Mouse (Mus musculus) layer of hippocampus, postnatal 10 days (tissue): ENCODE measurements around the gene Gm4884. TPM values are rescaled to one million over a fixed set of nuclear protein-coding genes. Genes with fewer than 3 reads are reported as not detected.
"Not testable (repeated sequence)": the region's sequence is repeated elsewhere in the genome, so short reads cannot be mapped to it uniquely, and the experiment has no call there.

Experiments
- DNase-seq, 2 experiments: peaks; one replicate each; pipeline ENCODE4 v3.0.0; 2021; ENCODE audit warnings: low spot score in 2 of 2
- long read RNA-seq: library from polyadenylated mRNA; stranded (forward); transcript quantifications from one replicate; pipeline ENCODE4 v2.0.0, GENCODE M21; 2023
- total RNA-seq, 2 experiments: library from RNA; stranded (reverse); gene quantifications; 2 replicates each; pipeline ENCODE4 v1.2.3; 2021

Gm4884 gene
- not detected for total RNA-seq
- long read RNA-seq = 0 reads

DNA sequence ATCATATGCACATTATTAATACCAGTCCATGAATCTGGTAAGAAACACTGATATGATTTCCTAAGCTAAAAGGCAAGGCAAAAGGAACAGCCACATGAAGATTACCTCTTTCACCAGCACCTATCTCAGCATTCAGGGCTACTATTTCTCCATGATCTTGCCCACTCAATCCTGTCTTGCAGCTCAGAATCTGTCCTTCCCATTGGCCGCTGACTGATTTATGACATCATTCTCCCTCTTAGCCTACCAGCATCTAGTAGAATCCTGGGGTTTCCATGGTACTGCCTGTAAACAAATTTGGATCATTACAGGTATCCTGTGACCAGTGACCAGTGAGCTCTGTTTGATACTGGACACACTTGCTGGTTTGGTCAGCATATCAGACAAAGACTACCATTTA lies at the start of gene Gm4884:
Gm4884 (plus strand) TSS at position 301 of the 400 bp plus-strand sequence.
- not testable (repeated sequence) for DNase-seq

GRCm38 (mm10) chr7:40987243-40987642 lies 45.3 kb upstream of the Gm4884 start, which contains the start of gene 4930433I11Rik:
Gene 4930433I11Rik (plus strand): TSS chr7:40987543.
- no peak for DNase-seq

DNA sequence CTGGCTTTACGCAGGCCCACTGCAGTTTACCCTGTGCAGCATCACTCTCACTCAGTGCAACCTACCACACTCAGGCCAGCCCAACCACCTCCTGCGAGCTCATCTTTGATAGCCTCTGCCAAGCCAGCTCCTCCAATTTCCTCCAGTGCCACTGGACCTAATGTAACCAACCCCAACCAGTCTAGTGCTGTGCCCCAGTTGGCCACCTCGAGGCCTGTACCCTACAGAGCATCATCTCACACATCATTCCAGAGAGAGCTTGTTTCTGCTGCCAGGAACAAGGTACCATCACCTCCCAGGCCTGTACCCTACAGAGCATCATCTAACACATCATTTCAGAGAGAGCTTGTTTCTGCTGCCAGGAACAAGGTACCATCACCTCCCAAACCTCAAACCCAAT lies 11.5 kb downstream of the Gm4884 start:
- not testable (repeated sequence) for DNase-seq

Other genes starting within 250 kb of the Gm4884 start
- gene Vstm2b, start 134.4 kb upstream of the Gm4884 start, total RNA-seq = 10 to 100 TPM; 55.9 to 60.9 TPM
- not detected for gene 4930433I11Rik, start 45.2 kb upstream of the Gm4884 start, total RNA-seq
- gene Gm5592, start 121.1 kb downstream of the Gm4884 start, total RNA-seq = not detected